Mouse (Mus musculus): ENCODE results near the gene Zscan26. TPM values are rescaled to one million over a fixed set of nuclear protein-coding genes. Genes with fewer than 3 reads are reported as not detected.
A peak's percentile ranks its signal among the peaks of the same experiment; 100 is the strongest.
"Not testable (repeated sequence)": the region's sequence is repeated elsewhere in the genome, so short reads cannot be mapped to it uniquely, and the experiment has no call there.

The Zscan26 gene
- polyA plus RNA-seq (2015; fragmentation: Nextera tagmentation; extraction: Ambion mirVana) = 37.8 and 37.9 TPM in 2 replicates

- peaks cover 12% of the 10 kb centered on the region for H3K4me1 ChIP-seq
- peaks cover 19% of the 10 kb centered on the region for H3K36me3 ChIP-seq
- H3K9ac ChIP-seq = peak within 1 kb of the TSS; percentile 81
- peak within 1 kb of the TSS; percentile 78 for H3K4me3 ChIP-seq
- peak within 1 kb of the TSS; percentile 67 for H3K27ac ChIP-seq
- H3K4me2 ChIP-seq (replicated peaks) = peak within 1 kb of the TSS; percentile 75
- WGBS = under 1% methylated on average over 23 of the region's 23 CpGs
- peak; percentile 93 for ATAC-seq (ENCODE audit: low FRiP score, low read depth)
- H3K9me3 ChIP-seq = no peaks in the 10 kb centered on the region
- 0 out of 2 replicates have a peak, but pooled peaks cover 4% of the 10 kb centered on the region for H3K27me3 ChIP-seq
Observed at GRCm38 (mm10) chr13:21453449-21453848, at the start of gene Zscan26. Gene Zscan26, minus strand, starts transcription at chr13:21453730.

- no peak overlapping the region for H3K27ac ChIP-seq
- H3K9ac ChIP-seq = no peak overlapping the region
- no peaks in the 10 kb centered on the region for H3K4me1 ChIP-seq
- WGBS = 82% methylated on average over 5 of the region's 5 CpGs
- ATAC-seq (ENCODE audit: low FRiP score, low read depth) = no peak
- H3K27me3 ChIP-seq = no peaks in the 10 kb centered on the region
- no peak overlapping the region for H3K4me2 ChIP-seq (replicated peaks)
- H3K4me3 ChIP-seq = no peak overlapping the region
- no peaks in the 10 kb centered on the region for H3K36me3 ChIP-seq
- no peaks in the 10 kb centered on the region for H3K9me3 ChIP-seq
Observed at GRCm38 (mm10) chr13:21502296-21502695, 48.8 kb upstream of the Zscan26 start.

GRCm38 (mm10) chr13:21501182-21501581 lies 47.7 kb upstream of the Zscan26 start, which contains the start of gene Gm11273:
Gene Gm11273, minus strand, starts transcription at chr13:21501418.
- not testable (repeated sequence) for H3K9me3 ChIP-seq; H3K27me3 ChIP-seq; H3K9ac ChIP-seq; H3K4me1 ChIP-seq; ATAC-seq (ENCODE audit: low FRiP score, low read depth); H3K27ac ChIP-seq; H3K36me3 ChIP-seq; H3K4me3 ChIP-seq; H3K4me2 ChIP-seq (replicated peaks)
- 91% methylated on average over 17 of the region's 17 CpGs for WGBS

- no peaks in the 10 kb centered on the region for H3K36me3 ChIP-seq
- no peak for ATAC-seq (ENCODE audit: low FRiP score, low read depth)
- H3K4me1 ChIP-seq = no peaks in the 10 kb centered on the region
- H3K4me2 ChIP-seq (replicated peaks) = no peak within 1 kb of the TSS
- H3K9ac ChIP-seq = no peak within 1 kb of the TSS
- H3K4me3 ChIP-seq = no peak within 1 kb of the TSS
- H3K27ac ChIP-seq = no peak within 1 kb of the TSS
- H3K9me3 ChIP-seq = no peaks in the 10 kb centered on the region
- WGBS = 92% methylated on average over 21 of the region's 21 CpGs
- H3K27me3 ChIP-seq = no peaks in the 10 kb centered on the region
Observed at GRCm38 (mm10) chr13:21495080-21495479, 41.5 kb upstream of the Zscan26 start, which contains the start of gene AK157302. Gene AK157302, plus strand, starts transcription at chr13:21495223.

GRCm38 (mm10) chr13:21492847-21493246 lies 39.3 kb upstream of the Zscan26 start:
- H3K4me2 ChIP-seq (replicated peaks) = no peak overlapping the region
- H3K36me3 ChIP-seq = no peaks in the 10 kb centered on the region
- no peaks in the 10 kb centered on the region for H3K9me3 ChIP-seq
- no peak overlapping the region for H3K4me3 ChIP-seq
- H3K4me1 ChIP-seq = no peaks in the 10 kb centered on the region
- H3K9ac ChIP-seq = no peak overlapping the region
- no peak for ATAC-seq (ENCODE audit: low FRiP score, low read depth)
- H3K27ac ChIP-seq = no peak overlapping the region
- WGBS = 91% methylated on average over 5 of the region's 5 CpGs
- H3K27me3 ChIP-seq = no peaks in the 10 kb centered on the region

- no peaks in the 10 kb centered on the region for H3K27me3 ChIP-seq
- no peak overlapping the region for H3K4me3 ChIP-seq
- H3K27ac ChIP-seq = no peak overlapping the region
- no peaks in the 10 kb centered on the region for H3K4me1 ChIP-seq
- H3K9ac ChIP-seq = no peak overlapping the region
- no peak for ATAC-seq (ENCODE audit: low FRiP score, low read depth)
- WGBS = 89% methylated on average over 1 of the region's 1 CpGs
- H3K36me3 ChIP-seq = peaks cover 15% of the 10 kb centered on the region
- H3K9me3 ChIP-seq = peaks cover 4% of the 10 kb centered on the region; the same call in 1 of the 2 replicates
- no peak overlapping the region for H3K4me2 ChIP-seq (replicated peaks)
Observed at GRCm38 (mm10) chr13:21486881-21487280, 33.4 kb upstream of the Zscan26 start.

GRCm38 (mm10) chr13:21478759-21479670 lies 25.5 kb upstream of the Zscan26 start, which contains the start of the genes Zkscan4 and Gm10065:
Gene Zkscan4, plus strand, starts transcription at chr13:21478907.
Gene Gm10065, minus strand, starts transcription at chr13:21479441.
- H3K27ac ChIP-seq = peak within 1 kb of the TSS; percentile 67; the same call in 1 of the 2 replicates
- peak within 1 kb of the TSS; percentile 75 for H3K9ac ChIP-seq
- peak; percentile 83 for ATAC-seq (ENCODE audit: low FRiP score, low read depth)
- peak within 1 kb of the TSS; percentile 61 for H3K4me3 ChIP-seq
- H3K4me1 ChIP-seq, H3K9me3 ChIP-seq, H3K27me3 ChIP-seq, H3K36me3 ChIP-seq: not testable (repeated sequence)
- WGBS = 3% methylated on average over 31 of the region's 31 CpGs
- H3K4me2 ChIP-seq (replicated peaks) = peak within 1 kb of the TSS; percentile 71

- ATAC-seq (ENCODE audit: low FRiP score, low read depth) = no peak
- peaks cover 13% of the 10 kb centered on the region for H3K27me3 ChIP-seq
- no peak overlapping the region for H3K9ac ChIP-seq
- H3K4me1 ChIP-seq = no peaks in the 10 kb centered on the region
- H3K4me2 ChIP-seq (replicated peaks) = no peak overlapping the region
- no peak overlapping the region for H3K27ac ChIP-seq
- 0 out of 2 replicates have a peak, but pooled peaks cover under 1% of the 10 kb centered on the region for H3K9me3 ChIP-seq
- H3K36me3 ChIP-seq = no peaks in the 10 kb centered on the region
- H3K4me3 ChIP-seq = no peak overlapping the region
- 34% methylated on average over 4 of the region's 4 CpGs for WGBS
Observed at GRCm38 (mm10) chr13:21472427-21472826, 18.9 kb upstream of the Zscan26 start.

GRCm38 (mm10) chr13:21469097-21469496 lies 15.6 kb upstream of the Zscan26 start:
- H3K4me3 ChIP-seq = 0 out of 2 replicates have a peak overlapping the region, but pooled peaks have one; percentile 2
- no peaks in the 10 kb centered on the region for H3K4me1 ChIP-seq
- ATAC-seq (ENCODE audit: low FRiP score, low read depth) = no peak
- no peak overlapping the region for H3K9ac ChIP-seq
- WGBS = 39% methylated on average over 9 of the region's 9 CpGs
- H3K9me3 ChIP-seq = 0 out of 2 replicates have a peak, but pooled peaks cover 5% of the 10 kb centered on the region
- no peaks in the 10 kb centered on the region for H3K36me3 ChIP-seq
- no peak overlapping the region for H3K27ac ChIP-seq
- peak overlapping the region; percentile 89 for H3K4me2 ChIP-seq (replicated peaks)
- peaks cover 22% of the 10 kb centered on the region for H3K27me3 ChIP-seq

GRCm38 (mm10) chr13:21468061-21469019 lies 14.8 kb upstream of the Zscan26 start, which contains the start of gene Nkapl:
Gene Nkapl, minus strand, starts transcription at chr13:21468509.
- H3K4me3 ChIP-seq = peak within 1 kb of the TSS; percentile 62
- H3K4me1 ChIP-seq = no peaks in the 10 kb centered on the region
- H3K36me3 ChIP-seq = no peaks in the 10 kb centered on the region
- peak within 1 kb of the TSS; percentile 77 for H3K9ac ChIP-seq
- 0 out of 2 replicates have a peak, but pooled peaks cover 5% of the 10 kb centered on the region for H3K9me3 ChIP-seq
- H3K27me3 ChIP-seq = peaks cover 22% of the 10 kb centered on the region
- peak within 1 kb of the TSS; percentile 89 for H3K4me2 ChIP-seq (replicated peaks)
- peak; percentile 99 for ATAC-seq (ENCODE audit: low FRiP score, low read depth)
- WGBS = under 1% methylated on average over 54 of the region's 54 CpGs
- no peak within 1 kb of the TSS for H3K27ac ChIP-seq

- Histone ChIP-seq H3K9ac (no peak overlapping the region), H3K27ac (no peak overlapping the region), H3K9me3 (peaks cover 8% of the 10 kb centered on the region; the same call in 1 of the 2 replicates), H3K4me3 (no peak overlapping the region), H3K27me3 (peaks cover 22% of the 10 kb centered on the region), H3K4me2 (replicated peaks) (no peak overlapping the region), H3K36me3 (no peaks in the 10 kb centered on the region), H3K4me1 (no peaks in the 10 kb centered on the region)
- WGBS = 84% methylated on average over 10 of the region's 10 CpGs
- ATAC-seq (ENCODE audit: low FRiP score, low read depth) = no peak
Observed at GRCm38 (mm10) chr13:21467336-21467735, 13.8 kb upstream of the Zscan26 start.
